Mouse (Mus musculus) retina, embryonic 14.5 days (tissue): ENCODE data around the gene Mrps18a.

Source experiments
- DNase-seq: peaks from one replicate; pipeline ENCODE4 v3.0.0-alpha.2; 2015; ENCODE audit warnings: low spot score

The Mrps18a gene

GRCm38 (mm10) chr17:46102608-46103159, 8.1 kb upstream of the Mrps18a start:
- no peak for DNase-seq

GRCm38 (mm10) chr17:46104487-46104886, 6.3 kb upstream of the Mrps18a start:
- DNase-seq: no peak

GRCm38 (mm10) chr17:46108286-46108685, 2.5 kb upstream of the Mrps18a start:
- no peak for DNase-seq

GRCm38 (mm10) chr17:46115489-46115888, 4.7 kb downstream of the Mrps18a start:
- DNase-seq: no peak

GRCm38 (mm10) chr17:46116138-46116537, 5.4 kb downstream of the Mrps18a start:
- DNase-seq: no peak

GRCm38 (mm10) chr17:46116881-46117280, 6.1 kb downstream of the Mrps18a start:
- DNase-seq: no peak

GRCm38 (mm10) chr17:46117623-46118422, 7.0 kb downstream of the Mrps18a start:
- no peak for DNase-seq

- DNase-seq: peak; percentile 33
Measured at GRCm38 (mm10) chr17:46118423-46118850, 7.7 kb downstream of the Mrps18a start.

- DNase-seq: no peak
Measured at GRCm38 (mm10) chr17:46119641-46120040, 8.9 kb downstream of the Mrps18a start.

GRCm38 (mm10) chr17:46122791-46123190, 12.0 kb downstream of the Mrps18a start:
- no peak for DNase-seq

- no peak for DNase-seq
Measured at GRCm38 (mm10) chr17:46123285-46123684, 12.5 kb downstream of the Mrps18a start.

GRCm38 (mm10) chr17:46123953-46124700, 13.3 kb downstream of the Mrps18a start:
- DNase-seq: no peak

- no peak for DNase-seq
Measured at GRCm38 (mm10) chr17:46126608-46127007, 15.8 kb downstream of the Mrps18a start.

- DNase-seq: no peak
Measured at GRCm38 (mm10) chr17:46127814-46128493, 17.2 kb downstream of the Mrps18a start.

GRCm38 (mm10) chr17:46129741-46130498, 19.1 kb downstream of the Mrps18a start:
- no peak for DNase-seq

- DNase-seq: peak; percentile 93
Measured at GRCm38 (mm10) chr17:46132058-46132718, 21.4 kb downstream of the Mrps18a start.

- no peak for DNase-seq
Measured at GRCm38 (mm10) chr17:46132862-46133261, 22.1 kb downstream of the Mrps18a start.

GRCm38 (mm10) chr17:46138563-46139236, 27.9 kb downstream of the Mrps18a start:
- DNase-seq: no peak

GRCm38 (mm10) chr17:46139872-46140271, 29.1 kb downstream of the Mrps18a start:
- DNase-seq: no peak
